Mouse (Mus musculus): ENCODE data around the gene Cryl1.

Gene Cryl1

DNA sequence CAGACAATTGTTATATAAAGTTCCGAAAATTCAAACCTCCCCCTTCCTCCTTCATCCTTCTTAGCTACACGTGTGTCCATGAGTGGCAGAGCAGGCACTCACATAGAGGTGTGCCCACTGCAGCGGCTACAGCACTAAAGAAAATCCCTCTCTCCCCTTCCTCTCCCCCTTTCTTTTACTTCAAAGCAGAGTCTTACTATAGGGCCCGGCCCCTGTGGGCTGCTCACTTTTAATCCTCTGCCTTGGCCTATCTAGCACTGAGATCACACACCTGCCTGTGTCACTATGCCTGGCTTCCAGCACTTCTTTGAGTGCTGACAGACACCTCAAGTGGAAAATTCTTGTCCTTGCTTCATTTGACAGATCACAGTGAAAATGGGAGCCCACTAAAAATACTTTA lies 163.6 kb downstream of the Cryl1 start:
- DNase-seq (ENCODE audit: low read depth) = no peak

DNA sequence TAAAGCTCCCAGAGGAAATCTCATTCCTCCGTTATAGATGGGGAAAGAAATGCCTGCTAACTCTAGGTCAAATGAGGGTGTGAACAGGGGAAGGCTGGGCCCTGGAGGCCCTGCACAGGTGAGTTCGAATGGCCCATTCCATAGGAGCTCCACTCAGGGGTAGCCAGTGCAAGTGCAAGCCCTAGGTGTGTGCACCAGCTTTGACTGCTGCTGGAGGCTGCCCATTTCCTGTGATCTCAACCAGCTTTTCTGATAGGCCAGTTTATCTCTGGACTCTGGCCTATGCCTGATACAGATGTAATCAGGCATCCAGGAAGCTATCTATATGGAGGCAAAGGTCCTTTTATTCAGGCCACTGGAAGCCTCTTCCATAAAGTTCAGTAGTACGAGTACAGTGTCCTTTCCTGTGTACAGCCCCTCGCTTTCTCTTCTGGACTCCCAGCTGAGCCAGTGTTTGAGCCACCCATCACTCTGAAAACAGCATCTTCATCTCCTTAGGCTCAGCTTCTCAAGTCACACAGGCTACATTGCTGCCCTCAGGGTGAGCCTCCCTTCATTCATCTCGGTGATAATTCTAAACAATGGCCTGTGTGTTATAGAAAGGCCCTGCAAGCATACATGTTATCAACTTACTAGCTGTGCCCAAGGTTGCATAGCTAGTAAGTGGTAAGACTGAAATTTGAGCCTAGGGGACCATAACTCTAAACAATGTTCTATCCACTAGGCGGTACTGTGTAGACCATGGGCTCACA lies 167.9 kb downstream of the Cryl1 start:
- no peak for DNase-seq (ENCODE audit: low read depth)

All from c-Kit-positive CD71-negative TER-119-negative erythroid progenitor cells, embryonic 14.5 days (primary cell).